Mouse (Mus musculus) liver, embryonic 14.5 days (tissue): Measurements from ENCODE around the gene Gm21748. TPM values are rescaled to one million over a fixed set of nuclear protein-coding genes. Genes with fewer than 3 reads are reported as not detected.
"Not testable (repeated sequence)": the region's sequence is repeated elsewhere in the genome, so short reads cannot be mapped to it uniquely, and the experiment has no call there.

Experiments used
- ATAC-seq: fragments of 200-750 bp; cut with Nextera tagmentation; 2 replicates; pipeline ENCODE4 v1.8.0; 2017; ENCODE audit warnings: moderate number of reproducible peaks, mild to moderate bottlenecking, moderate library complexity; ENCODE audit not compliant: insufficient read depth
- DNase-seq, 3 experiments: peaks; one replicate each; pipeline ENCODE4 v3.0.0-alpha.2; 2012 to 2013; ENCODE audit warnings: low read depth in 3 of 3, low spot score in 3 of 3
- H3K27ac ChIP-seq: fragments of 300-500 bp; sonication (generic); 2 replicates; pipeline ENCODE4 v1.5.1; 2014; ENCODE audit warnings: moderate library complexity, mild to moderate bottlenecking, control low read depth, inconsistent platforms
- H3K27me3 ChIP-seq: fragments of 300-500 bp; sonication (generic); 2 replicates; pipeline ENCODE4 v1.6.1; 2014; ENCODE audit warnings: mild to moderate bottlenecking, low read length, moderate library complexity; ENCODE audit not compliant: control insufficient read depth, insufficient read depth
- H3K36me3 ChIP-seq: fragments of 300-500 bp; sonication (generic); replicated peaks from 2 replicates; pipeline ENCODE4 v1.6.1; 2014; ENCODE audit warnings: low read depth; ENCODE audit not compliant: control insufficient read depth, insufficient read depth
- H3K4me1 ChIP-seq, 2 experiments: fragments of 200-500 bp in 1 of 2; fragments of 300-500 bp in 1 of 2; sonication (generic) in 1 of 2; replicated peaks; 2 replicates each; pipeline ENCODE4 v1.6.1; 2012 to 2014; ENCODE audit warnings: antibody characterized with exemption in 1 of 2, inconsistent platforms in 1 of 2, low read length in 1 of 2; ENCODE audit not compliant: control insufficient read depth in 2 of 2, insufficient read depth in 2 of 2
- H3K4me2 ChIP-seq: fragments of 300-500 bp; sonication (generic); 2 replicates; pipeline ENCODE4 v1.6.1; 2014; ENCODE audit warnings: low read depth, mild to moderate bottlenecking, control low read depth, moderate library complexity
- H3K4me3 ChIP-seq, 2 experiments: fragments of 200-500 bp in 1 of 2; fragments of 300-500 bp in 1 of 2; sonication (generic) in 1 of 2; 2 replicates each; pipeline ENCODE4 v1.5.1; 2012 to 2014; ENCODE audit warnings: low read depth in 2 of 2, low read length in 2 of 2, mild to moderate bottlenecking in 2 of 2, control low read depth in 1 of 2, inconsistent platforms in 1 of 2, moderate library complexity in 1 of 2; ENCODE audit not compliant: insufficient read depth in 1 of 2
- H3K9ac ChIP-seq: fragments of 300-500 bp; sonication (generic); replicated peaks from 2 replicates; pipeline ENCODE4 v1.6.1; 2014; ENCODE audit warnings: mild to moderate bottlenecking, control low read depth, moderate library complexity
- H3K9me3 ChIP-seq: fragments of 300-500 bp; sonication (generic); 2 replicates; pipeline ENCODE4 v1.6.1; 2016; ENCODE audit warnings: low read length, mixed read lengths; ENCODE audit not compliant: control insufficient read depth
- WGBS: fragments of 180-500 bp; shearing (Covaris S2); extraction: QIAGEN DNeasy Blood & Tissue Kit; methylation state at CpG from one replicate; pipeline ENCODE4 v1.1.7; 2014; ENCODE audit not compliant: insufficient replicate concordance; 5-methylcytosine and 5-hydroxymethylcytosine counted together
- polyA plus RNA-seq, 2 experiments: library from polyadenylated mRNA; depleted of rRNA in 1 of 2; stranded (reverse) in 1 of 2; unstranded in 1 of 2; fragments of >200 nt; fragmentation: Nextera tagmentation in 1 of 2; extraction: Ambion mirVana in 1 of 2; gene quantifications; 2 replicates each; pipeline versions ENCODE4 v1.2.1 to v1.2.3; 2012 to 2014

Gm21748 gene
- polyA plus RNA-seq (2012; rRNA removed) (not detected in 2 replicates), polyA plus RNA-seq (2014; fragmentation: Nextera tagmentation; extraction: Ambion mirVana) (not detected in 2 replicates)

- H3K27ac ChIP-seq, H3K4me3 ChIP-seq, H3K9ac ChIP-seq, H3K27me3 ChIP-seq, H3K4me1 ChIP-seq, ATAC-seq, DNase-seq, H3K4me2 ChIP-seq, H3K9me3 ChIP-seq, H3K36me3 ChIP-seq: not testable (repeated sequence)
- WGBS, result no CpG with 5 or more reads among the region's 8 CpGs
These were observed at the start of gene Gm21748 for GRCm38 (mm10) chrY:90839077-90839476. TSS of gene Gm21748 (minus strand) at chrY:90839177.

Other genes starting within 250 kb of the Gm21748 start
- gene Gm21860, start 84.4 kb downstream of the Gm21748 start, polyA plus RNA-seq (2012; rRNA removed), result not detected in 2 replicates
- not detected in 2 replicates for gene Gm21860, start 84.4 kb downstream of the Gm21748 start, polyA plus RNA-seq (2014; fragmentation: Nextera tagmentation; extraction: Ambion mirVana)
- gene Gm47283, start 54.4 kb downstream of the Gm21748 start, polyA plus RNA-seq (2012; rRNA removed), result not detected in 2 replicates
- not detected in 2 replicates for gene Gm47283, start 54.4 kb downstream of the Gm21748 start, polyA plus RNA-seq (2014; fragmentation: Nextera tagmentation; extraction: Ambion mirVana)